Mouse (Mus musculus) left cerebral cortex, postnatal 4 days (tissue): ENCODE results near the gene Coq8a. TPM values are rescaled to one million over a fixed set of nuclear protein-coding genes. Genes with fewer than 3 reads are reported as not detected.

Source experiments
- DNase-seq: peaks from one replicate; pipeline ENCODE4 v3.0.0-alpha.2; 2022
- intact Hi-C: fragments of 180-260 bp; cut with DNase I; formaldehyde crosslinking; loops from one replicate; pipeline ENCODE4 v1.15.1; 2025
- total RNA-seq, 2 experiments: library from RNA; stranded (reverse); gene quantifications; 2 replicates each; pipeline ENCODE4 v1.2.3; 2021

Coq8a gene
- 1 to 10 TPM; 6.1 to 7.1 TPM for total RNA-seq

GRCm38 (mm10) chr1:180198959-180199714 is at the start of gene Coq8a:
Gene Coq8a (minus strand): TSS chr1:180199602.
- intact Hi-C loops = no loop called here
- DNase-seq = no peak

GRCm38 (mm10) chr1:180248593-180249146 is 49.3 kb upstream of the Coq8a start:
- intact Hi-C loops = no loop called here

GRCm38 (mm10) chr1:180247901-180248300 is 48.5 kb upstream of the Coq8a start:
- intact Hi-C loops = no loop called here
- DNase-seq = no peak

More at GRCm38 (mm10) chr1:180248593-180249146, 49.3 kb upstream of the Coq8a start:
- DNase-seq = no peak

GRCm38 (mm10) chr1:180245741-180246507 is 46.5 kb upstream of the Coq8a start:
- intact Hi-C loops = no loop called here
- DNase-seq = no peak

- intact Hi-C loops = no loop called here
- DNase-seq = no peak
These were observed 32.3 kb upstream of the Coq8a start for GRCm38 (mm10) chr1:180231729-180232128.

GRCm38 (mm10) chr1:180230580-180230979 is 31.2 kb upstream of the Coq8a start:
- no peak for DNase-seq
- intact Hi-C loops = no loop called here

- DNase-seq = no peak
- intact Hi-C loops = no loop called here
These were observed 30.5 kb upstream of the Coq8a start for GRCm38 (mm10) chr1:180229906-180230305.

GRCm38 (mm10) chr1:180228854-180229253 is 29.5 kb upstream of the Coq8a start:
- DNase-seq = no peak
- intact Hi-C loops = no loop called here

- intact Hi-C loops = no loop called here
- DNase-seq = no peak
These were observed 27.4 kb upstream of the Coq8a start for GRCm38 (mm10) chr1:180226766-180227165.

GRCm38 (mm10) chr1:180226221-180226713 is 26.9 kb upstream of the Coq8a start:
- no peak for DNase-seq
- intact Hi-C loops = no loop called here

GRCm38 (mm10) chr1:180225500-180226220 is 26.3 kb upstream of the Coq8a start:
- DNase-seq = peak; percentile 45
- intact Hi-C loops = no loop called here

- intact Hi-C loops = no loop called here
- DNase-seq = no peak
These were observed 22.6 kb upstream of the Coq8a start for GRCm38 (mm10) chr1:180222007-180222406.

- DNase-seq = no peak
- intact Hi-C loops = no loop called here
These were observed 21.6 kb upstream of the Coq8a start for GRCm38 (mm10) chr1:180220791-180221542.

GRCm38 (mm10) chr1:180216541-180217276 is 17.3 kb upstream of the Coq8a start:
- intact Hi-C loops = no loop called here

GRCm38 (mm10) chr1:180215044-180215443 is 15.6 kb upstream of the Coq8a start:
- peak; percentile 47 for DNase-seq
- intact Hi-C loops = loop anchor here (2.0 kb wide), 1 partner anchor 356 kb away; no protein-coding TSS in a partner anchor

More at GRCm38 (mm10) chr1:180216541-180217276, 17.3 kb upstream of the Coq8a start:
- DNase-seq = no peak

- intact Hi-C loops = no loop called here
These were observed 13.5 kb upstream of the Coq8a start for GRCm38 (mm10) chr1:180212911-180213310.

GRCm38 (mm10) chr1:180210781-180211271 is 11.4 kb upstream of the Coq8a start:
- intact Hi-C loops = no loop called here
- no peak for DNase-seq

More at GRCm38 (mm10) chr1:180212911-180213310, 13.5 kb upstream of the Coq8a start:
- DNase-seq = no peak

- DNase-seq = no peak
- intact Hi-C loops = no loop called here
These were observed 10.6 kb upstream of the Coq8a start for GRCm38 (mm10) chr1:180210031-180210432.

- intact Hi-C loops = no loop called here
- DNase-seq = no peak
These were observed 9.0 kb upstream of the Coq8a start for GRCm38 (mm10) chr1:180208370-180208769.
